Mouse (Mus musculus): ENCODE measurements around the gene Fam19a2.

DNA sequence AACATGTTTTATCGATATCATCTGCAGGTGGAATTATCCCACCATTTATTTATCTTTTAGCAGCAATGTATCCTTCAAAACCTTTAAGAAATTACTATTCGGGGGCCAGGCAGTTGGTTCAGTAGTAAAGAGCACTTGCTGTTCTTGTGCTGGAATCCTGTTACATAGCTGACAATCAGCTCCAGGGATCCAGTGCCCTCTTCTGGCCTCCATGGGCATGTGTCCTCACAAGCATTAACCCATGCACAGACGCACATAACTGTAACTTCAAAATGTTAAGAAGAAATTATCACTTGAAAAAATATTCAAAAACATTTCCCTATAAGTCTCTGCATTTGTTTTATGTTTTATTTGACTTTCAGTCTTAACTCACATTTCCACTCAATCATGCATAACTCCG, 381.8 kb downstream of the Fam19a2 start:
- TF ChIP-seq CTCF (IDR thresholded peaks at IDR 0.05; ENCODE audit: low read depth) (0 out of 2 replicates have a peak, but pooled peaks have one; percentile 6), EP300 (IDR thresholded peaks at IDR 0.05; ENCODE audit: low read depth) (no peak)
